Mouse (Mus musculus): ENCODE measurements at regions not wholly inside any gene's neighbourhood (a gene's known extent, or its start where the extent isn't known, plus 50 kb on each side); places are given as distances from the start of the nearest gene placed in this dataset.

GRCm38 (mm10) chr14:29876668-29877067, 91.4 kb upstream of the Selenok start:
- Histone ChIP-seq H3K27ac (ENCODE audit: poor library complexity, severe bottlenecking) (no peak overlapping the region), H3K36me3 (no peaks in the 10 kb centered on the region), H3K4me2 (no peak overlapping the region), H3K27me3 (replicated peaks) (no peaks in the 10 kb centered on the region), H3K9ac (no peak overlapping the region), H3K4me3 (no peak overlapping the region), H3K9me3 (replicated peaks) (0 out of 2 replicates have a peak, but pooled peaks cover 4% of the 10 kb centered on the region), H3K4me1 (replicated peaks) (no peaks in the 10 kb centered on the region)
- no peak for ATAC-seq (ENCODE audit: insufficient number of reproducible peaks, low FRiP score)
- WGBS: 73% methylated on average over 4 of the region's 4 CpGs

- no peaks in the 10 kb centered on the region for H3K27me3 ChIP-seq (replicated peaks)
- no peak overlapping the region for H3K9ac ChIP-seq
- no peak overlapping the region for H3K4me2 ChIP-seq
- no peaks in the 10 kb centered on the region for H3K36me3 ChIP-seq
- H3K9me3 ChIP-seq (replicated peaks): 0 out of 2 replicates have a peak, but pooled peaks cover 4% of the 10 kb centered on the region
- H3K4me1 ChIP-seq (replicated peaks): no peaks in the 10 kb centered on the region
- WGBS: 61% methylated on average over 11 of the region's 11 CpGs
- H3K27ac ChIP-seq (ENCODE audit: poor library complexity, severe bottlenecking): no peak overlapping the region
- no peak overlapping the region for H3K4me3 ChIP-seq
- ATAC-seq (ENCODE audit: insufficient number of reproducible peaks, low FRiP score): no peak
These were observed 90.3 kb upstream of the Selenok start for GRCm38 (mm10) chr14:29877671-29878422.

GRCm38 (mm10) chr14:29878423-29878800, 89.7 kb upstream of the Selenok start:
- Histone ChIP-seq H3K27me3 (replicated peaks) (no peaks in the 10 kb centered on the region), H3K27ac (ENCODE audit: poor library complexity, severe bottlenecking) (no peak overlapping the region)
- WGBS: 79% methylated on average over 7 of the region's 7 CpGs

GRCm38 (mm10) chr14:29879283-29879682, 88.8 kb upstream of the Selenok start:
- Histone ChIP-seq H3K4me2 (no peak overlapping the region), H3K4me3 (no peak overlapping the region), H3K27me3 (replicated peaks) (no peaks in the 10 kb centered on the region), H3K27ac (ENCODE audit: poor library complexity, severe bottlenecking) (no peak overlapping the region), H3K9ac (no peak overlapping the region), H3K36me3 (no peaks in the 10 kb centered on the region), H3K9me3 (replicated peaks) (0 out of 2 replicates have a peak, but pooled peaks cover 4% of the 10 kb centered on the region), H3K4me1 (replicated peaks) (no peaks in the 10 kb centered on the region)
- 83% methylated on average over 3 of the region's 3 CpGs for WGBS
- ATAC-seq (ENCODE audit: insufficient number of reproducible peaks, low FRiP score): no peak

More at GRCm38 (mm10) chr14:29878423-29878800, 89.7 kb upstream of the Selenok start:
- no peak overlapping the region for H3K4me3 ChIP-seq
- no peaks in the 10 kb centered on the region for H3K4me1 ChIP-seq (replicated peaks)
- H3K36me3 ChIP-seq: no peaks in the 10 kb centered on the region
- H3K4me2 ChIP-seq: no peak overlapping the region
- no peak for ATAC-seq (ENCODE audit: insufficient number of reproducible peaks, low FRiP score)
- 0 out of 2 replicates have a peak, but pooled peaks cover 4% of the 10 kb centered on the region for H3K9me3 ChIP-seq (replicated peaks)
- H3K9ac ChIP-seq: no peak overlapping the region

- WGBS: 77% methylated on average over 11 of the region's 11 CpGs
- H3K4me2 ChIP-seq: no peak overlapping the region
- H3K9ac ChIP-seq: no peak overlapping the region
- H3K9me3 ChIP-seq (replicated peaks): 0 out of 2 replicates have a peak, but pooled peaks cover 4% of the 10 kb centered on the region
- H3K4me1 ChIP-seq (replicated peaks): no peaks in the 10 kb centered on the region
- no peaks in the 10 kb centered on the region for H3K36me3 ChIP-seq
- no peak for ATAC-seq (ENCODE audit: insufficient number of reproducible peaks, low FRiP score)
- no peak overlapping the region for H3K27ac ChIP-seq (ENCODE audit: poor library complexity, severe bottlenecking)
- no peak overlapping the region for H3K4me3 ChIP-seq
- no peaks in the 10 kb centered on the region for H3K27me3 ChIP-seq (replicated peaks)
These were observed 85.3 kb upstream of the Selenok start for GRCm38 (mm10) chr14:29882666-29883344.

GRCm38 (mm10) chr14:29895332-29895988, 72.6 kb upstream of the Selenok start:
- Histone ChIP-seq H3K4me2 (no peak overlapping the region), H3K4me1 (replicated peaks) (peaks cover 14% of the 10 kb centered on the region; the same call in 1 of the 2 replicates), H3K4me3 (no peak overlapping the region), H3K27me3 (replicated peaks) (no peaks in the 10 kb centered on the region), H3K27ac (ENCODE audit: poor library complexity, severe bottlenecking) (no peak overlapping the region), H3K9ac (no peak overlapping the region), H3K9me3 (replicated peaks) (no peaks in the 10 kb centered on the region), H3K36me3 (no peaks in the 10 kb centered on the region)
- peak; percentile 45; the same call in 1 of the 2 replicates for ATAC-seq (ENCODE audit: insufficient number of reproducible peaks, low FRiP score)
- WGBS: 86% methylated on average over 2 of the region's 2 CpGs

- Histone ChIP-seq H3K27me3 (replicated peaks) (no peaks in the 10 kb centered on the region), H3K4me2 (no peak overlapping the region), H3K36me3 (no peaks in the 10 kb centered on the region), H3K9ac (no peak overlapping the region), H3K4me1 (replicated peaks) (peaks cover 14% of the 10 kb centered on the region; the same call in 1 of the 2 replicates), H3K4me3 (no peak overlapping the region), H3K27ac (ENCODE audit: poor library complexity, severe bottlenecking) (no peak overlapping the region), H3K9me3 (replicated peaks) (no peaks in the 10 kb centered on the region)
- peak; percentile 33; the same call in 1 of the 2 replicates for ATAC-seq (ENCODE audit: insufficient number of reproducible peaks, low FRiP score)
- 53% methylated on average over 6 of the region's 6 CpGs for WGBS
These were observed 72.0 kb upstream of the Selenok start for GRCm38 (mm10) chr14:29895989-29896675.

GRCm38 (mm10) chr14:29900931-29901330, 67.2 kb upstream of the Selenok start:
- Histone ChIP-seq H3K9ac (no peak overlapping the region), H3K9me3 (replicated peaks) (no peaks in the 10 kb centered on the region), H3K36me3 (no peaks in the 10 kb centered on the region), H3K27me3 (replicated peaks) (no peaks in the 10 kb centered on the region), H3K4me3 (no peak overlapping the region), H3K4me1 (replicated peaks) (peaks cover 1% of the 10 kb centered on the region; the same call in 1 of the 2 replicates), H3K4me2 (no peak overlapping the region), H3K27ac (ENCODE audit: poor library complexity, severe bottlenecking) (no peak overlapping the region)
- no peak for ATAC-seq (ENCODE audit: insufficient number of reproducible peaks, low FRiP score)
- WGBS: 57% methylated on average over 6 of the region's 6 CpGs

- WGBS: 71% methylated on average over 3 of the region's 3 CpGs
- Histone ChIP-seq H3K4me2 (no peak overlapping the region), H3K27me3 (replicated peaks) (no peaks in the 10 kb centered on the region), H3K27ac (ENCODE audit: poor library complexity, severe bottlenecking) (no peak overlapping the region), H3K4me1 (replicated peaks) (no peaks in the 10 kb centered on the region; the same call in 1 of the 2 replicates), H3K36me3 (no peaks in the 10 kb centered on the region), H3K4me3 (no peak overlapping the region), H3K9me3 (replicated peaks) (no peaks in the 10 kb centered on the region), H3K9ac (no peak overlapping the region)
- ATAC-seq (ENCODE audit: insufficient number of reproducible peaks, low FRiP score): no peak
These were observed 64.5 kb upstream of the Selenok start for GRCm38 (mm10) chr14:29903574-29903973.

GRCm38 (mm10) chr14:29904856-29905255, 63.3 kb upstream of the Selenok start:
- 77% methylated on average over 6 of the region's 6 CpGs for WGBS
- no peak for ATAC-seq (ENCODE audit: insufficient number of reproducible peaks, low FRiP score)

More at GRCm38 (mm10) chr14:29904856-29905255, 63.3 kb upstream of the Selenok start:
- H3K36me3 ChIP-seq: no peaks in the 10 kb centered on the region
- H3K4me3 ChIP-seq: no peak overlapping the region
- no peaks in the 10 kb centered on the region for H3K9me3 ChIP-seq (replicated peaks)
- H3K9ac ChIP-seq: no peak overlapping the region
- H3K4me2 ChIP-seq: no peak overlapping the region
- H3K4me1 ChIP-seq (replicated peaks): peaks cover 9% of the 10 kb centered on the region; the same call in 1 of the 2 replicates
- H3K27ac ChIP-seq (ENCODE audit: poor library complexity, severe bottlenecking): no peak overlapping the region
- no peaks in the 10 kb centered on the region for H3K27me3 ChIP-seq (replicated peaks)

Data from heart, embryonic 12.5 days (tissue).